Mouse (Mus musculus) G1E (cell line): Measurements from ENCODE around the gene Abr.

ENCODE experiments used
- CTCF ChIP-seq: IDR thresholded peaks from 2 replicates; pipeline ENCODE4 v1.5.1; 2012; ENCODE audit warnings: low read depth, low read length, inconsistent platforms, mixed read lengths
- GATA1 ChIP-seq: IDR thresholded peaks from 2 replicates; pipeline ENCODE4 v1.6.1; 2012; ENCODE audit warnings: borderline replicate concordance, low read length, inconsistent platforms, mixed read lengths
- GATA2 ChIP-seq: IDR thresholded peaks from 2 replicates; pipeline ENCODE4 v1.6.1; 2012; ENCODE audit warnings: low read depth, low read length, inconsistent platforms, borderline replicate concordance
- POLR2AphosphoS5 ChIP-seq: IDR thresholded peaks from 2 replicates; pipeline ENCODE4 v1.6.1; 2012; ENCODE audit warnings: low read depth, low read length, inconsistent platforms; ENCODE audit not compliant: insufficient replicate concordance
- TAL1 ChIP-seq: conservative IDR thresholded peaks from 2 replicates; pipeline ENCODE4 v1.6.1; 2012; ENCODE audit warnings: low read depth, low read length, inconsistent platforms, mixed read lengths

DNA sequence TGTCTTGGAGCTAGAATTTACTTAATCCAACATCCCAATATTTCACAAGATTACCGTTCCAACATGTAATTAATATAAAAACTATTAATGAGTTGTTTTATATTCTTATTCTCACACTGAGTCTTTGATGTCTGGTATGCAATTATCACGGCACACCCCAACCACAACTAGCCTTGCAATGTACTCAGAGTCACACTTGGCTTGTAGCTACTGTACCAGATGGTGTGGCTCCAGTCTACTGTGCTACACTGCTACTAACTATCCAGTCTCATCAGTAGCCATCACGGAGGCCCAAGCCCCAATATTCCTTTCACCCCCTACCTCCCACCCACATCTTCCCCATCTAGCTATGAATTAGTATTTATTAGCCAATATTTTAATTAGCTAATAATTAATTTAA is 245.7 kb downstream of the Abr start:
- TF ChIP-seq CTCF: no peak
- TF ChIP-seq GATA1: no peak
- TF ChIP-seq TAL1: no peak
- TF ChIP-seq POLR2AphosphoS5: no peak
- no peak for TF ChIP-seq GATA2
